22 mouse cellular contexts compared by ENCODE assay signal in the genomic region with DNA sequence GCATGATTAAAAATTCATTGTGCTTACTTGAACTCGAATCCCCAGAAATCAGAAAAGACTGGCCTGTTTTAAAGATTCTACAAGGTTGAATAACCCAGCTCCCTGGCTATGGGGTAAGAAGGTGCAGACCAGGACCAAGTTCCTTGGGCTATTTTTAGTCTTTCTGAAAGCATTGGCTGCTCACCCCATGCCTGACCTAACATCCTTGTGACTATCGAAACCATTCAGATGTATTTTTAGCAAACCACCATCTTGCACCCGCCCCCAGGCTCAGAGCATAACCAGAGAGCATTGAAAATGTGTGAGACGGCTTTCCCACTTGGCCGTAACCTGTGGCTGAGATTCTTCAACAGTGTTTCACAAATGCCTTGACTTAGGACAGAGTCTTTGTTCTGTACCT. TPM values are rescaled to one million over a fixed set of nuclear protein-coding genes. Genes with fewer than 3 reads are reported as not detected.
DNase-seq lines count a peak whose midpoint lies in the region; ATAC-seq and TF ChIP-seq lines count a peak whose summit lies in the region.
"Had no signal": no experiment of that assay in that cellular context is flagged by ENCODE, and none has a peak within 500 bp of the region (broad histone marks: within the 10 kb centered on the region; RNA-seq: fewer than 3 reads in every experiment).

No protein-coding gene starts in this region.

- H3K27me3 ChIP-seq in heart, embryonic 12.5 days (replicated peaks), result no peaks in the 10 kb centered on the region
- H3K27me3 ChIP-seq in lung, postnatal 0 days (replicated peaks; ENCODE audit: insufficient read depth, low read length), result no peaks in the 10 kb centered on the region
- H3K27me3 ChIP-seq: embryonic facial prominence, embryonic 13.5 days had no signal

- peak; percentile 57 for ATAC-seq in heart, embryonic 12.5 days (ENCODE audit: insufficient number of reproducible peaks, low FRiP score)
- ATAC-seq in lung, postnatal 0 days, result no peak
- ATAC-seq: hindbrain, postnatal 0 days had no signal

- H3K4me3 ChIP-seq in heart, embryonic 12.5 days, result no peak overlapping the region
- H3K4me3 ChIP-seq in lung, postnatal 0 days (ENCODE audit: low read depth, low read length), result no peak overlapping the region
- H3K4me3 ChIP-seq: embryonic facial prominence, embryonic 13.5 days; midbrain, embryonic 10.5 days had no signal

- H3K4me2 ChIP-seq in heart, embryonic 12.5 days, result no peak overlapping the region
- H3K4me2 ChIP-seq in lung, postnatal 0 days (replicated peaks; ENCODE audit: low read depth, low read length), result no peak overlapping the region
- H3K4me2 ChIP-seq: embryonic facial prominence, embryonic 13.5 days had no signal

- no peaks in the 10 kb centered on the region for H3K9me3 ChIP-seq in heart, embryonic 12.5 days (replicated peaks)
- H3K9me3 ChIP-seq in lung, postnatal 0 days (ENCODE audit: low read length), result no peaks in the 10 kb centered on the region
- H3K9me3 ChIP-seq: embryonic facial prominence, embryonic 13.5 days had no signal

- H3K36me3 ChIP-seq in heart, embryonic 12.5 days, result no peaks in the 10 kb centered on the region
- H3K36me3 ChIP-seq in lung, postnatal 0 days (ENCODE audit: insufficient read depth, low read length), result no peaks in the 10 kb centered on the region
- H3K36me3 ChIP-seq: embryonic facial prominence, embryonic 13.5 days; midbrain, embryonic 10.5 days had no signal

- peak; percentile 3 to 4 for DNase-seq in left cerebral cortex, postnatal 25 days (ENCODE audit: low spot score in 2 of 2)
- DNase-seq in left cerebral cortex, postnatal 14 days (ENCODE audit: low spot score in 2 of 2), result no peak
- DNase-seq in brain, adult 2 months (ENCODE audit: low read depth, low spot score), result peak; percentile 28
- peak; percentile 30 for DNase-seq in heart, postnatal 4 days
- no peak for DNase-seq in kidney, adult 8-10 months
- no peak for DNase-seq in embryo, embryonic 10 days (ENCODE audit: low spot score)
- no peak for DNase-seq in lung, postnatal 0 days (ENCODE audit: low spot score)
- DNase-seq: cerebellum, adult 11 months; cerebellum, postnatal 25 days; kidney, adult 18-20 months; kidney, postnatal 25 days; lung, adult 2 months; lung, postnatal 4 days; right cerebral cortex, postnatal 4 days; thymus, postnatal 36 days had no signal

- 0 out of 2 replicates have a peak overlapping the region, but pooled peaks have one; percentile 51 for H3K27ac ChIP-seq in heart, embryonic 12.5 days (ENCODE audit: poor library complexity, severe bottlenecking)
- no peak overlapping the region for H3K27ac ChIP-seq in lung, postnatal 0 days (ENCODE audit: low read length)
- H3K27ac ChIP-seq: embryonic facial prominence, embryonic 13.5 days; hindbrain, postnatal 0 days; midbrain, embryonic 10.5 days had no signal

- no peak overlapping the region for H3K9ac ChIP-seq in heart, embryonic 12.5 days
- H3K9ac ChIP-seq in lung, postnatal 0 days (replicated peaks; ENCODE audit: low read depth), result no peak overlapping the region
- H3K9ac ChIP-seq: embryonic facial prominence, embryonic 13.5 days had no signal

- WGBS in heart, embryonic 12.5 days, result 49% methylated on average over 5 of the region's 5 CpGs
- WGBS in lung, postnatal 0 days, result 77% methylated on average over 5 of the region's 5 CpGs

- no peak for TF ChIP-seq CTCF in lung, postnatal 0 days (IDR thresholded peaks at IDR 0.05)

- TF ChIP-seq EP300 in lung, postnatal 0 days (IDR thresholded peaks at IDR 0.05), result no peak

- intact Hi-C loops in left cerebral cortex, postnatal 25 days (cut with DNase I), result no loop called here
- intact Hi-C loops in left cerebral cortex, postnatal 14 days (cut with DNase I), result no loop called here

- peaks cover 5% of the 10 kb centered on the region; the same call in 1 of the 2 replicates for H3K4me1 ChIP-seq in heart, embryonic 12.5 days (replicated peaks)
- H3K4me1 ChIP-seq in lung, postnatal 0 days (ENCODE audit: insufficient read depth, low read depth, low read length), result no peaks in the 10 kb centered on the region
- H3K4me1 ChIP-seq: midbrain, embryonic 10.5 days had no signal

RNA-seq across cellular contexts. Expression of gene Tmem232, which starts 13.1 kb away (rescaled TPM):
- total RNA-seq in left cerebral cortex, postnatal 25 days (2021), result 1 to 10 TPM; 1.1 to 2.3 TPM
- 1 to 10 TPM; 1.5 to 1.9 TPM for total RNA-seq in left cerebral cortex, postnatal 14 days (2021)
- polyA plus RNA-seq in heart, embryonic 12.5 days (2016; fragmentation: Nextera tagmentation; extraction: Ambion mirVana), result 0.17 TPM in 1 of 2 replicates, not detected in the other
- total RNA-seq in heart, postnatal 4 days (2021), result under 1 TPM in 1 of 2 experiments, not detected in 1; 0.14 TPM
- polyA plus RNA-seq in lung, postnatal 0 days (2015; fragmentation: Nextera tagmentation; extraction: Ambion mirVana), result 1.2 and 1.5 TPM in 2 replicates
- total RNA-seq: adrenal gland, adult 18-20 months; heart, postnatal 36 days; liver, adult 2 months had no signal
- polyA plus RNA-seq: liver, adult 2 months; midbrain, embryonic 10.5 days had no signal

Comparison
In these comparisons a context has a peak if more than half of its experiments do, and no peak if none do; other contexts are left out.
1. DNase-seq: peak in left cerebral cortex, postnatal 25 days (2 of 2), brain, adult 2 months (single experiment) and heart, postnatal 4 days (single experiment); none in left cerebral cortex, postnatal 14 days (0 of 2), kidney, adult 8-10 months (0 of 2), embryo, embryonic 10 days (single experiment) and lung, postnatal 0 days (single experiment).